Mouse (Mus musculus) heart, embryonic 16.5 days (tissue): ENCODE results near the gene Spef1. TPM values are rescaled to one million over a fixed set of nuclear protein-coding genes. Genes with fewer than 3 reads are reported as not detected.

Experiments used
- ATAC-seq: fragments of 200-750 bp; cut with Nextera tagmentation; replicated peaks from 2 replicates; pipeline ENCODE4 v1.8.0; 2017; ENCODE audit warnings: moderate number of reproducible peaks; ENCODE audit not compliant: insufficient read depth, low FRiP score; ENCODE audit errors: extremely low read depth
- H3K27ac ChIP-seq: fragments of 300-500 bp; sonication (generic); 2 replicates; pipeline ENCODE4 v1.5.1; 2014; ENCODE audit warnings: mild to moderate bottlenecking, low read length, control low read depth, moderate library complexity
- H3K27me3 ChIP-seq: fragments of 300-500 bp; sonication (generic); 2 replicates; pipeline ENCODE4 v1.6.1; 2014; ENCODE audit warnings: low read length, mixed read lengths; ENCODE audit not compliant: control insufficient read depth, insufficient read depth
- H3K36me3 ChIP-seq: fragments of 300-500 bp; sonication (generic); 2 replicates; pipeline ENCODE4 v1.6.1; 2014; ENCODE audit not compliant: control insufficient read depth, insufficient read depth
- H3K4me1 ChIP-seq: fragments of 300-500 bp; sonication (generic); 2 replicates; pipeline ENCODE4 v1.6.1; 2014; ENCODE audit warnings: low read length, mixed read lengths; ENCODE audit not compliant: control insufficient read depth, insufficient read depth
- H3K4me2 ChIP-seq: fragments of 300-500 bp; sonication (generic); 2 replicates; pipeline ENCODE4 v1.6.1; 2014; ENCODE audit warnings: low read depth, mild to moderate bottlenecking, control low read depth, low read length
- H3K4me3 ChIP-seq: fragments of 300-500 bp; sonication (generic); 2 replicates; pipeline ENCODE4 v1.5.1; 2014; ENCODE audit warnings: mild to moderate bottlenecking, control low read depth, low read length
- H3K9ac ChIP-seq: fragments of 300-500 bp; sonication (generic); 2 replicates; pipeline ENCODE4 v1.6.1; 2014; ENCODE audit warnings: low read length, control low read depth
- H3K9me3 ChIP-seq: fragments of 300-500 bp; sonication (generic); replicated peaks from 2 replicates; pipeline ENCODE4 v1.6.1; 2016; ENCODE audit warnings: low read length; ENCODE audit not compliant: control insufficient read depth
- WGBS: fragments of 180-500 bp; shearing (Covaris S2); extraction: QIAGEN DNeasy Blood & Tissue Kit; methylation state at CpG from one replicate; pipeline ENCODE4 v1.1.7; 2014; 5-methylcytosine and 5-hydroxymethylcytosine counted together
- polyA plus RNA-seq: library from polyadenylated mRNA; unstranded; fragments of >200 nt; fragmentation: Nextera tagmentation; extraction: Ambion mirVana; gene quantifications from 2 replicates; pipeline ENCODE4 v1.2.1, GENCODE M21; 2015

Gene Spef1
- polyA plus RNA-seq, 1 experiment from 2014 or later, result 2.0 TPM

GRCm38 (mm10) chr2:131135521-131136139 is 51.5 kb downstream of the Spef1 start:
- H3K36me3 ChIP-seq, result peaks cover 2% of the 10 kb centered on the region; the same call in 1 of the 2 replicates
- no peaks in the 10 kb centered on the region for H3K9me3 ChIP-seq
- ATAC-seq, result peak; percentile 81
- peaks cover 36% of the 10 kb centered on the region for H3K4me1 ChIP-seq
- WGBS, result 18% methylated on average over 11 of the region's 11 CpGs
- no peak overlapping the region for H3K4me3 ChIP-seq
- H3K9ac ChIP-seq, result peak overlapping the region; percentile 33; the same call in 1 of the 2 replicates
- 0 out of 2 replicates have a peak overlapping the region, but pooled peaks have one; percentile 10 for H3K4me2 ChIP-seq
- no peaks in the 10 kb centered on the region for H3K27me3 ChIP-seq
- peak overlapping the region; percentile 78 for H3K27ac ChIP-seq

- Histone ChIP-seq H3K9me3 (no peaks in the 10 kb centered on the region), H3K27me3 (no peaks in the 10 kb centered on the region), H3K9ac (no peak overlapping the region; the same call in 1 of the 2 replicates), H3K4me2 (no peak overlapping the region), H3K4me3 (no peak overlapping the region), H3K36me3 (peaks cover 2% of the 10 kb centered on the region; the same call in 1 of the 2 replicates), H3K27ac (peak overlapping the region; percentile 78), H3K4me1 (peaks cover 30% of the 10 kb centered on the region)
- WGBS, result 73% methylated on average over 8 of the region's 8 CpGs
- ATAC-seq, result no peak
Observed at GRCm38 (mm10) chr2:131134826-131135400, 52.2 kb downstream of the Spef1 start.

GRCm38 (mm10) chr2:131134381-131134780 is 52.7 kb downstream of the Spef1 start:
- peaks cover 2% of the 10 kb centered on the region; the same call in 1 of the 2 replicates for H3K36me3 ChIP-seq
- peak; percentile 53 for ATAC-seq
- H3K9me3 ChIP-seq, result no peaks in the 10 kb centered on the region
- H3K27ac ChIP-seq, result peak overlapping the region; percentile 78
- WGBS, result 44% methylated on average over 1 of the region's 1 CpGs
- no peak overlapping the region for H3K4me2 ChIP-seq
- no peak overlapping the region; the same call in 1 of the 2 replicates for H3K9ac ChIP-seq
- H3K27me3 ChIP-seq, result no peaks in the 10 kb centered on the region
- no peak overlapping the region for H3K4me3 ChIP-seq
- peaks cover 27% of the 10 kb centered on the region for H3K4me1 ChIP-seq

GRCm38 (mm10) chr2:131132930-131133547 is 54.0 kb downstream of the Spef1 start, which contains the start of gene Gm11037:
Gene Gm11037, plus strand, starts transcription at chr2:131133497.
- Histone ChIP-seq H3K4me1 (peaks cover 27% of the 10 kb centered on the region), H3K9me3 (no peaks in the 10 kb centered on the region), H3K9ac (peak within 1 kb of the TSS; percentile 10; the same call in 1 of the 2 replicates), H3K4me2 (no peak within 1 kb of the TSS), H3K4me3 (no peak within 1 kb of the TSS), H3K27ac (peak within 1 kb of the TSS; percentile 66), H3K27me3 (no peaks in the 10 kb centered on the region; the same call in 1 of the 2 replicates), H3K36me3 (0 out of 2 replicates have a peak, but pooled peaks cover 2% of the 10 kb centered on the region)
- ATAC-seq, result no peak
- 77% methylated on average over 9 of the region's 9 CpGs for WGBS

- Histone ChIP-seq H3K27me3 (no peaks in the 10 kb centered on the region; the same call in 1 of the 2 replicates), H3K9ac (no peak overlapping the region), H3K4me3 (no peak overlapping the region), H3K4me2 (no peak overlapping the region), H3K4me1 (peaks cover 32% of the 10 kb centered on the region), H3K9me3 (no peaks in the 10 kb centered on the region), H3K27ac (no peak overlapping the region), H3K36me3 (0 out of 2 replicates have a peak, but pooled peaks cover 2% of the 10 kb centered on the region)
- no peak for ATAC-seq
- 65% methylated on average over 10 of the region's 10 CpGs for WGBS
Observed at GRCm38 (mm10) chr2:131132111-131132888, 54.8 kb downstream of the Spef1 start.

GRCm38 (mm10) chr2:131130849-131131248 is 56.2 kb downstream of the Spef1 start:
- 91% methylated on average over 2 of the region's 2 CpGs for WGBS
- Histone ChIP-seq H3K36me3 (0 out of 2 replicates have a peak, but pooled peaks cover 2% of the 10 kb centered on the region), H3K4me3 (no peak overlapping the region), H3K9ac (no peak overlapping the region), H3K9me3 (no peaks in the 10 kb centered on the region), H3K27ac (no peak overlapping the region), H3K27me3 (no peaks in the 10 kb centered on the region; the same call in 1 of the 2 replicates), H3K4me1 (peaks cover 32% of the 10 kb centered on the region), H3K4me2 (no peak overlapping the region)
- ATAC-seq, result no peak

GRCm38 (mm10) chr2:131129836-131130235 is 57.2 kb downstream of the Spef1 start:
- H3K9me3 ChIP-seq, result no peaks in the 10 kb centered on the region
- 54% methylated on average over 5 of the region's 5 CpGs for WGBS
- H3K27ac ChIP-seq, result no peak overlapping the region
- H3K9ac ChIP-seq, result no peak overlapping the region
- H3K4me1 ChIP-seq, result peaks cover 22% of the 10 kb centered on the region
- no peak overlapping the region for H3K4me3 ChIP-seq
- no peak for ATAC-seq
- peak overlapping the region; percentile 89 for H3K4me2 ChIP-seq
- H3K27me3 ChIP-seq, result no peaks in the 10 kb centered on the region; the same call in 1 of the 2 replicates
- 0 out of 2 replicates have a peak, but pooled peaks cover 2% of the 10 kb centered on the region for H3K36me3 ChIP-seq

- H3K27ac ChIP-seq, result no peak overlapping the region; the same call in 1 of the 2 replicates
- H3K27me3 ChIP-seq, result no peaks in the 10 kb centered on the region; the same call in 1 of the 2 replicates
- H3K9ac ChIP-seq, result no peak overlapping the region; the same call in 1 of the 2 replicates
- peaks cover 13% of the 10 kb centered on the region for H3K4me1 ChIP-seq
- 76% methylated on average over 3 of the region's 3 CpGs for WGBS
- peak overlapping the region; percentile 89 for H3K4me2 ChIP-seq
- no peaks in the 10 kb centered on the region for H3K9me3 ChIP-seq
- H3K4me3 ChIP-seq, result peak overlapping the region; percentile 71
- no peaks in the 10 kb centered on the region for H3K36me3 ChIP-seq
- no peak for ATAC-seq
Observed at GRCm38 (mm10) chr2:131128636-131129157, 58.4 kb downstream of the Spef1 start.
